Mouse (Mus musculus) neural tube, embryonic 11.5 days (tissue): Measurements from ENCODE around the gene Thap4. TPM values are rescaled to one million over a fixed set of nuclear protein-coding genes. Genes with fewer than 3 reads are reported as not detected.

Source experiments
- ATAC-seq: fragments of 200-750 bp; cut with Nextera tagmentation; 2 replicates; pipeline ENCODE4 v1.8.0; 2017; ENCODE audit warnings: moderate number of reproducible peaks, mild to moderate bottlenecking, moderate TSS enrichment, moderate library complexity; ENCODE audit not compliant: insufficient read depth, low FRiP score, low TSS enrichment
- DNase-seq: peaks from one replicate; pipeline ENCODE4 v3.0.0-alpha.2; 2015; ENCODE audit warnings: low spot score
- H3K27ac ChIP-seq: fragments of 300-500 bp; sonication (generic); 2 replicates; pipeline ENCODE4 v1.5.1; 2014; ENCODE audit warnings: low read depth, mild to moderate bottlenecking, low read length
- H3K27me3 ChIP-seq: fragments of 300-500 bp; sonication (generic); 2 replicates; pipeline ENCODE4 v1.6.1; 2014; ENCODE audit warnings: mild to moderate bottlenecking, low read length, mixed read lengths; ENCODE audit not compliant: control insufficient read depth, insufficient read depth
- H3K36me3 ChIP-seq: fragments of 300-500 bp; sonication (generic); 2 replicates; pipeline ENCODE4 v1.6.1; 2014; ENCODE audit warnings: mild to moderate bottlenecking, low read length, moderate library complexity, mixed read lengths; ENCODE audit not compliant: control insufficient read depth, insufficient read depth
- H3K4me1 ChIP-seq: fragments of 300-500 bp; sonication (generic); 2 replicates; pipeline ENCODE4 v1.6.1; 2014; ENCODE audit warnings: low read length, mixed read lengths; ENCODE audit not compliant: control insufficient read depth, insufficient read depth
- H3K4me2 ChIP-seq: fragments of 300-500 bp; sonication (generic); 2 replicates; pipeline ENCODE4 v1.6.1; 2014; ENCODE audit warnings: low read depth, mild to moderate bottlenecking, moderate library complexity
- H3K4me3 ChIP-seq: fragments of 300-500 bp; sonication (generic); 2 replicates; pipeline ENCODE4 v1.5.1; 2014; ENCODE audit warnings: low read depth, low read length
- H3K9ac ChIP-seq: fragments of 300-500 bp; sonication (generic); 2 replicates; pipeline ENCODE4 v1.6.1; 2014; ENCODE audit warnings: mild to moderate bottlenecking, low read length
- H3K9me3 ChIP-seq: fragments of 300-500 bp; sonication (generic); 2 replicates; pipeline ENCODE4 v1.6.1; 2016; ENCODE audit warnings: low read length; ENCODE audit not compliant: control insufficient read depth
- WGBS: fragments of 180-500 bp; shearing (Covaris S2); extraction: QIAGEN DNeasy Blood & Tissue Kit; methylation state at CpG from one replicate; pipeline ENCODE4 v1.1.7; 2014; 5-methylcytosine and 5-hydroxymethylcytosine counted together
- polyA plus RNA-seq: library from polyadenylated mRNA; unstranded; fragments of >200 nt; fragmentation: Nextera tagmentation; extraction: Ambion mirVana; gene quantifications from 2 replicates; pipeline ENCODE4 v1.2.1, GENCODE M21; 2014

Thap4 gene
- polyA plus RNA-seq, 1 experiment from 2014 or later: 42.3 TPM

- DNase-seq: no peak
- Histone ChIP-seq H3K4me1 (no peaks in the 10 kb centered on the region), H3K27me3 (no peaks in the 10 kb centered on the region), H3K9me3 (no peaks in the 10 kb centered on the region), H3K4me3 (no peak overlapping the region), H3K36me3 (no peaks in the 10 kb centered on the region; the same call in 1 of the 2 replicates), H3K4me2 (no peak overlapping the region), H3K27ac (no peak overlapping the region), H3K9ac (no peak overlapping the region)
- 92% methylated on average over 9 of the region's 9 CpGs for WGBS
- no peak for ATAC-seq
Observed at GRCm38 (mm10) chr1:93704341-93704740, 50.3 kb downstream of the Thap4 start.

- Histone ChIP-seq H3K9me3 (no peaks in the 10 kb centered on the region), H3K4me3 (no peak overlapping the region), H3K4me2 (no peak overlapping the region), H3K27me3 (no peaks in the 10 kb centered on the region), H3K27ac (no peak overlapping the region), H3K36me3 (no peaks in the 10 kb centered on the region; the same call in 1 of the 2 replicates), H3K4me1 (no peaks in the 10 kb centered on the region), H3K9ac (no peak overlapping the region)
- DNase-seq (no peak), ATAC-seq (no peak)
- WGBS: 91% methylated on average over 10 of the region's 10 CpGs
Observed at GRCm38 (mm10) chr1:93703472-93704048, 51.1 kb downstream of the Thap4 start.

GRCm38 (mm10) chr1:93702106-93702505, 52.6 kb downstream of the Thap4 start:
- 85% methylated on average over 1 of the region's 1 CpGs for WGBS
- no peaks in the 10 kb centered on the region for H3K4me1 ChIP-seq
- H3K27me3 ChIP-seq: no peaks in the 10 kb centered on the region
- ATAC-seq (no peak), DNase-seq (no peak)
- no peak overlapping the region for H3K9ac ChIP-seq
- no peak overlapping the region for H3K4me3 ChIP-seq
- no peaks in the 10 kb centered on the region; the same call in 1 of the 2 replicates for H3K36me3 ChIP-seq
- H3K4me2 ChIP-seq: no peak overlapping the region
- H3K9me3 ChIP-seq: no peaks in the 10 kb centered on the region
- H3K27ac ChIP-seq: no peak overlapping the region

GRCm38 (mm10) chr1:93699159-93699558, 55.5 kb downstream of the Thap4 start:
- Histone ChIP-seq H3K27me3 (no peaks in the 10 kb centered on the region), H3K9ac (no peak overlapping the region), H3K4me1 (no peaks in the 10 kb centered on the region), H3K4me2 (no peak overlapping the region), H3K9me3 (no peaks in the 10 kb centered on the region), H3K36me3 (peaks cover 2% of the 10 kb centered on the region), H3K4me3 (no peak overlapping the region), H3K27ac (no peak overlapping the region)
- DNase-seq (no peak), ATAC-seq (no peak)
- WGBS: 86% methylated on average over 4 of the region's 4 CpGs

- Histone ChIP-seq H3K4me2 (no peak overlapping the region), H3K9me3 (no peaks in the 10 kb centered on the region), H3K9ac (no peak overlapping the region), H3K4me3 (no peak overlapping the region), H3K27ac (no peak overlapping the region), H3K36me3 (peaks cover 2% of the 10 kb centered on the region; the same call in 1 of the 2 replicates), H3K27me3 (no peaks in the 10 kb centered on the region), H3K4me1 (no peaks in the 10 kb centered on the region)
- DNase-seq (no peak), ATAC-seq (no peak)
- 29% methylated on average over 3 of the region's 3 CpGs for WGBS
Observed at GRCm38 (mm10) chr1:93697317-93697716, 57.3 kb downstream of the Thap4 start.

GRCm38 (mm10) chr1:93694966-93695365, 59.7 kb downstream of the Thap4 start:
- Histone ChIP-seq H3K9ac (no peak overlapping the region), H3K4me1 (no peaks in the 10 kb centered on the region), H3K9me3 (no peaks in the 10 kb centered on the region), H3K4me2 (no peak overlapping the region), H3K36me3 (peaks cover 2% of the 10 kb centered on the region; the same call in 1 of the 2 replicates), H3K27ac (no peak overlapping the region), H3K27me3 (no peaks in the 10 kb centered on the region), H3K4me3 (no peak overlapping the region)
- no peak for ATAC-seq
- no peak for DNase-seq
- 87% methylated on average over 6 of the region's 6 CpGs for WGBS

GRCm38 (mm10) chr1:93693943-93694342, 60.7 kb downstream of the Thap4 start:
- Histone ChIP-seq H3K9ac (no peak overlapping the region), H3K4me1 (no peaks in the 10 kb centered on the region), H3K27ac (no peak overlapping the region), H3K9me3 (no peaks in the 10 kb centered on the region), H3K27me3 (no peaks in the 10 kb centered on the region), H3K36me3 (peaks cover 2% of the 10 kb centered on the region; the same call in 1 of the 2 replicates), H3K4me2 (no peak overlapping the region), H3K4me3 (no peak overlapping the region)
- no peak for ATAC-seq
- DNase-seq: no peak
- WGBS: 95% methylated on average over 10 of the region's 10 CpGs

GRCm38 (mm10) chr1:93693502-93693901, 61.2 kb downstream of the Thap4 start:
- no peak for ATAC-seq
- Histone ChIP-seq H3K4me1 (no peaks in the 10 kb centered on the region), H3K9ac (no peak overlapping the region), H3K9me3 (no peaks in the 10 kb centered on the region), H3K27me3 (no peaks in the 10 kb centered on the region), H3K4me2 (no peak overlapping the region), H3K27ac (no peak overlapping the region), H3K4me3 (no peak overlapping the region), H3K36me3 (peaks cover 2% of the 10 kb centered on the region; the same call in 1 of the 2 replicates)
- no peak for DNase-seq
- 88% methylated on average over 3 of the region's 3 CpGs for WGBS

- no peaks in the 10 kb centered on the region for H3K27me3 ChIP-seq
- no peak overlapping the region for H3K9ac ChIP-seq
- H3K27ac ChIP-seq: no peak overlapping the region
- H3K4me2 ChIP-seq: no peak overlapping the region
- no peaks in the 10 kb centered on the region for H3K9me3 ChIP-seq
- H3K4me3 ChIP-seq: no peak overlapping the region
- H3K36me3 ChIP-seq: peaks cover 2% of the 10 kb centered on the region; the same call in 1 of the 2 replicates
- 96% methylated on average over 9 of the region's 9 CpGs for WGBS
- no peak for DNase-seq
- no peak for ATAC-seq
- no peaks in the 10 kb centered on the region for H3K4me1 ChIP-seq
Observed at GRCm38 (mm10) chr1:93692773-93693172, 61.9 kb downstream of the Thap4 start.
